In the genomic region with DNA sequence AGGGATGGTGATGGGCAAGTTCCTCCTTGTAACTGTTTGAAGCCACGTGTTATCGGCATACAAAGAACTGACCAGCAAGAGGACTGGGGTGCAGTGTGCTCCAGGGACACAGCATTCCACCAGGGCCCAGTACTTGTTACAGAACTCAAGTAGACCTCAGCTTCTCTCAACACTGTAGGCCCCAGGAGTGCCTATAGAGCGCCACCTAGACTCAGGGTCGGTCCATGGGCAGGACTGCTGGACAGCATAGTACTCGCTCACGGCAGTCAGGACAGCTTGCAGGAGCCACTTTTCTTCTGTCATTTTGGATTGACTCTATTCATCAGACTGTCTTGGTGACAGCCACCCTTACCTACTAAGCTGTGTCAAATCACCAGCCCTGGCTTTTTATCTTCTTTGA, we compare ENCODE assay signal across 10 mouse cellular contexts. TPM values are rescaled to one million over a fixed set of nuclear protein-coding genes. Genes with fewer than 3 reads are reported as not detected.
DNase-seq lines count a peak whose midpoint lies in the region; ATAC-seq and TF ChIP-seq lines count a peak whose summit lies in the region.
"Had no signal": no experiment of that assay in that cellular context is flagged by ENCODE, and none has a peak within 500 bp of the region (broad histone marks: within the 10 kb centered on the region; RNA-seq: fewer than 3 reads in every experiment).

No protein-coding gene starts in this region.

- no peak for ATAC-seq in forebrain, embryonic 14.5 days
- ATAC-seq in forebrain, embryonic 13.5 days = no peak
- ATAC-seq in intestine, postnatal 0 days = no peak
- ATAC-seq in intestine, embryonic 16.5 days = no peak
- no peak for ATAC-seq in liver, embryonic 13.5 days (ENCODE audit: low read depth)

- peaks cover 13% of the 10 kb centered on the region for H3K4me1 ChIP-seq in forebrain, embryonic 14.5 days (ENCODE audit: control insufficient read depth, insufficient read depth, low read length)
- H3K4me1 ChIP-seq in forebrain, embryonic 13.5 days = peaks cover 39% of the 10 kb centered on the region
- H3K4me1 ChIP-seq in intestine, postnatal 0 days (replicated peaks; ENCODE audit: control insufficient read depth, insufficient read depth, low read length) = peaks cover 9% of the 10 kb centered on the region; the same call in 1 of the 2 replicates
- peaks cover 17% of the 10 kb centered on the region for H3K4me1 ChIP-seq in intestine, embryonic 16.5 days (ENCODE audit: control insufficient read depth, insufficient read depth, low read length)
- H3K4me1 ChIP-seq in liver, embryonic 13.5 days (replicated peaks) = peaks cover 78% of the 10 kb centered on the region

- no peak overlapping the region for H3K4me3 ChIP-seq in forebrain, embryonic 14.5 days (ENCODE audit: low read depth, low read length)
- no peak overlapping the region for H3K4me3 ChIP-seq in forebrain, embryonic 13.5 days
- H3K4me3 ChIP-seq in intestine, postnatal 0 days (ENCODE audit: low read depth, low read length) = no peak overlapping the region
- no peak overlapping the region for H3K4me3 ChIP-seq in intestine, embryonic 16.5 days (ENCODE audit: low read length)
- H3K4me3 ChIP-seq in liver, embryonic 13.5 days (replicated peaks) = peak overlapping the region; percentile 86; the same call in 1 of the 2 replicates

- WGBS in forebrain, embryonic 14.5 days = 83% methylated on average over 6 of the region's 6 CpGs
- WGBS in forebrain, embryonic 13.5 days = 87% methylated on average over 6 of the region's 6 CpGs
- 81% methylated on average over 6 of the region's 6 CpGs for WGBS in intestine, postnatal 0 days
- 84% methylated on average over 6 of the region's 6 CpGs for WGBS in intestine, embryonic 16.5 days
- 73% methylated on average over 6 of the region's 6 CpGs for WGBS in liver, embryonic 13.5 days (ENCODE audit: insufficient replicate concordance)

- no peak overlapping the region for H3K27ac ChIP-seq in forebrain, embryonic 14.5 days (ENCODE audit: low read depth, low read length)
- no peak overlapping the region for H3K27ac ChIP-seq in forebrain, embryonic 13.5 days
- H3K27ac ChIP-seq in intestine, postnatal 0 days (ENCODE audit: low read depth, low read length) = no peak overlapping the region
- no peak overlapping the region for H3K27ac ChIP-seq in intestine, embryonic 16.5 days (ENCODE audit: low read length)
- 0 out of 2 replicates have a peak overlapping the region, but pooled peaks have one; percentile 31 for H3K27ac ChIP-seq in liver, embryonic 13.5 days

- peak; percentile 51 for TF ChIP-seq CTCF in intestine, postnatal 0 days (IDR thresholded peaks at IDR 0.05; ENCODE audit: low read depth)

- no peaks in the 10 kb centered on the region for H3K27me3 ChIP-seq in forebrain, embryonic 14.5 days (replicated peaks; ENCODE audit: control insufficient read depth, insufficient read depth, low read length)
- H3K27me3 ChIP-seq in forebrain, embryonic 13.5 days = no peaks in the 10 kb centered on the region
- no peaks in the 10 kb centered on the region for H3K27me3 ChIP-seq in intestine, postnatal 0 days (replicated peaks; ENCODE audit: control insufficient read depth, insufficient read depth, low read length)
- no peaks in the 10 kb centered on the region for H3K27me3 ChIP-seq in intestine, embryonic 16.5 days (replicated peaks; ENCODE audit: control insufficient read depth, insufficient read depth, low read length)
- no peaks in the 10 kb centered on the region for H3K27me3 ChIP-seq in liver, embryonic 13.5 days

- no peaks in the 10 kb centered on the region for H3K9me3 ChIP-seq in forebrain, embryonic 14.5 days (replicated peaks; ENCODE audit: control insufficient read depth, low read length)
- no peaks in the 10 kb centered on the region for H3K9me3 ChIP-seq in forebrain, embryonic 13.5 days (replicated peaks)
- H3K9me3 ChIP-seq in intestine, postnatal 0 days (ENCODE audit: control insufficient read depth) = no peaks in the 10 kb centered on the region
- H3K9me3 ChIP-seq in intestine, embryonic 16.5 days (ENCODE audit: control insufficient read depth, low read length) = no peaks in the 10 kb centered on the region
- H3K9me3 ChIP-seq in liver, embryonic 13.5 days (replicated peaks) = no peaks in the 10 kb centered on the region

- no peak overlapping the region for H3K4me2 ChIP-seq in forebrain, embryonic 14.5 days (ENCODE audit: low read length)
- no peak overlapping the region for H3K4me2 ChIP-seq in forebrain, embryonic 13.5 days
- no peak overlapping the region for H3K4me2 ChIP-seq in intestine, postnatal 0 days (replicated peaks; ENCODE audit: low read depth)
- no peak overlapping the region for H3K4me2 ChIP-seq in intestine, embryonic 16.5 days (ENCODE audit: low read depth, low read length)
- H3K4me2 ChIP-seq in liver, embryonic 13.5 days = peak overlapping the region; percentile 97

- H3K36me3 ChIP-seq in forebrain, embryonic 14.5 days (ENCODE audit: control insufficient read depth, insufficient read depth, low read length) = peaks cover 25% of the 10 kb centered on the region
- peaks cover 24% of the 10 kb centered on the region; the same call in 1 of the 2 replicates for H3K36me3 ChIP-seq in forebrain, embryonic 13.5 days (ENCODE audit: poor library complexity, severe bottlenecking)
- peaks cover 8% of the 10 kb centered on the region for H3K36me3 ChIP-seq in intestine, postnatal 0 days (ENCODE audit: control insufficient read depth, insufficient read depth)
- H3K36me3 ChIP-seq in intestine, embryonic 16.5 days (ENCODE audit: control insufficient read depth, insufficient read depth, low read length) = 0 out of 2 replicates have a peak, but pooled peaks cover 5% of the 10 kb centered on the region
- H3K36me3 ChIP-seq in liver, embryonic 13.5 days = peaks cover 61% of the 10 kb centered on the region

- no peak for DNase-seq in forebrain, embryonic 14.5 days (ENCODE audit: low spot score)
- peak; percentile 25 for DNase-seq in A20 (ENCODE audit: low read depth, low spot score)
- DNase-seq in liver, embryonic 13.5 days = no peak
- no peak for DNase-seq in retina, embryonic 14.5 days (ENCODE audit: low spot score)
- DNase-seq in cerebellum, postnatal 25 days = no peak
- DNase-seq: kidney, adult 2 months; thymus, adult 2 months had no signal

- H3K9ac ChIP-seq in forebrain, embryonic 14.5 days (ENCODE audit: low read length) = peak overlapping the region; percentile 21; the same call in 1 of the 2 replicates
- no peak overlapping the region for H3K9ac ChIP-seq in forebrain, embryonic 13.5 days
- no peak overlapping the region for H3K9ac ChIP-seq in intestine, postnatal 0 days (ENCODE audit: low read depth, low read length)
- H3K9ac ChIP-seq in intestine, embryonic 16.5 days (ENCODE audit: low read depth, low read length) = no peak overlapping the region
- peak overlapping the region; percentile 90 for H3K9ac ChIP-seq in liver, embryonic 13.5 days

RNA-seq across cellular contexts. Expression of gene Get4, which starts 2.8 kb away (rescaled TPM):
- polyA plus RNA-seq in forebrain, embryonic 14.5 days (2014; fragmentation: Nextera tagmentation; extraction: Ambion mirVana) = 114 and 125 TPM in 2 replicates
- polyA plus RNA-seq in forebrain, embryonic 13.5 days (2015; fragmentation: Nextera tagmentation; extraction: Ambion mirVana) = 122 and 137 TPM in 2 replicates
- 127 and 129 TPM in 2 replicates for polyA plus RNA-seq in intestine, postnatal 0 days (2015; fragmentation: Nextera tagmentation; extraction: Ambion mirVana)
- 136 and 143 TPM in 2 replicates for polyA plus RNA-seq in intestine, embryonic 16.5 days (2015; fragmentation: Nextera tagmentation; extraction: Ambion mirVana)
- 135 and 141 TPM in 2 replicates for polyA plus RNA-seq in liver, embryonic 13.5 days (2015; fragmentation: Nextera tagmentation; extraction: Ambion mirVana)

RNA-seq across cellular contexts. Expression of gene Sun1, which starts 54.5 kb away (rescaled TPM):
- polyA plus RNA-seq in forebrain, embryonic 14.5 days (2014; fragmentation: Nextera tagmentation; extraction: Ambion mirVana) = 44.4 and 49.0 TPM in 2 replicates
- 43.9 and 50.2 TPM in 2 replicates for polyA plus RNA-seq in forebrain, embryonic 13.5 days (2015; fragmentation: Nextera tagmentation; extraction: Ambion mirVana)
- 12.2 and 13.4 TPM in 2 replicates for polyA plus RNA-seq in intestine, postnatal 0 days (2015; fragmentation: Nextera tagmentation; extraction: Ambion mirVana)
- 36.6 and 38.8 TPM in 2 replicates for polyA plus RNA-seq in intestine, embryonic 16.5 days (2015; fragmentation: Nextera tagmentation; extraction: Ambion mirVana)
- polyA plus RNA-seq in liver, embryonic 13.5 days (2015; fragmentation: Nextera tagmentation; extraction: Ambion mirVana) = 20.9 and 23.7 TPM in 2 replicates

Comparison
In these comparisons a context has a peak if more than half of its experiments do, and no peak if none do; other contexts are left out.
1. H3K9ac ChIP-seq: peak in forebrain, embryonic 14.5 days (single experiment) and liver, embryonic 13.5 days (single experiment); none in forebrain, embryonic 13.5 days (single experiment), intestine, postnatal 0 days (single experiment) and intestine, embryonic 16.5 days (single experiment).